Mouse (Mus musculus): ENCODE measurements around the gene B830017H08Rik. TPM values are rescaled to one million over a fixed set of nuclear protein-coding genes. Genes with fewer than 3 reads are reported as not detected.
A peak's percentile ranks its signal among the peaks of the same experiment; 100 is the strongest.

B830017H08Rik gene
- polyA plus RNA-seq, 1 experiment from 2014 or later: not detected

DNA sequence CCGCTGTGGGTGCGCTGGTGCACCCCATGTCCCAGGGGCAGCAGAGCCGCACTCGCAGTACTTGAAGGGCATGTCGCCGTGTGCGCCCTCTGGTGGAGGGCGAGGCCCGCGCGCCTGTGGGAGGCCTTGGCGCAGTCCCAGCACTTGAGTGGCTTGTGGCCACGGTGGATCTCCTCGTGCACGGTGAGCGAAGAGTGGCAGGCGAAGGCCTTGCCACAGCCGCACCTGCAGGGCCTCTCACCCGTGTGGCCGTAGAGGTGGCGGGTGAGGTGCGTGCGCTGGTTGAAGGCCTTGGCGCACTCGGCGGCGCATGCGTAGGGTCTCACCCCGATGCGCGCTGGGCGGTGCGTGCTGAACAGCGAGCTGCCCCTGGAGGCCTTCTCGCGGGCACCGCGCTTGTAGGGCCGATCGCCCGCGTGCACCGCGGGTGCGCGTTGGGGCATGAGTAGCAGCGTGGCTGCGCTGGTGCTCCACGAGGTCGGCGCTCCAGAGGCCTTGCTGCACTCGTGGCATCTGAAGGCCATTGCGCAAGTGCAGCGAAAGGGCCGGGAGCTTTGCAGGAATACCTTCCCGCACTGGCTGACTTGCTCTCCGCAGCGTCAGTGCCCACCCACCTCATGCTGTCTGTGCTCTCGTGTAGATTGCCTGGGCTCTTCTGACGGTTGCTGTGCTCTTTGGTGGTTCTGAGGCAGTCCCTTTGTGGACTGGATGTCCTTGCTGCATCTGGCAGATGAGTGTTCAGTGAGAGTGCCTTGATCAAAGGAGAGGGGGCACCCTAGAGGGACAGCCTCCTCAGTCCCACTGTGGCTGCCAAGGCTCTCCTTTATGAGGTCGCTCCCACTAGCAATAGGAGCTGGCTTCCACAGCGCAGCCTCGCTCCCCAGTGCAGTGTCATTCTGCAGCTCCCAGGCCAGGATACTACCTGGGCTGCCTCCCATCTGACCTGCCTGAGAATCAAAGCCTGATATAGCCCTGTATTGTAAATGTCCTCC lies 17.2 kb upstream of the B830017H08Rik start:
- H3K27ac ChIP-seq (ENCODE audit: low read depth, low read length): no peak overlapping the region
- peaks cover 13% of the 10 kb centered on the region; the same call in 1 of the 2 replicates for H3K27me3 ChIP-seq (replicated peaks; ENCODE audit: control insufficient read depth, insufficient read depth, low read length)
- WGBS: 3% methylated on average over 63 of the region's 63 CpGs
- H3K36me3 ChIP-seq (ENCODE audit: control insufficient read depth, insufficient read depth): no peaks in the 10 kb centered on the region
- peak overlapping the region; percentile 41; the same call in 1 of the 2 replicates for H3K9ac ChIP-seq (ENCODE audit: low read depth, low read length)
- peak overlapping the region; percentile 39 for H3K4me3 ChIP-seq (ENCODE audit: low read depth, low read length)
- peak; percentile 96 for TF ChIP-seq CTCF (IDR thresholded peaks at IDR 0.05; ENCODE audit: low read depth)
- ATAC-seq: peak; percentile 78
- peak overlapping the region; percentile 79 for H3K4me2 ChIP-seq (replicated peaks; ENCODE audit: low read depth)
- no peaks in the 10 kb centered on the region for H3K9me3 ChIP-seq (ENCODE audit: control insufficient read depth)
- H3K4me1 ChIP-seq (replicated peaks; ENCODE audit: control insufficient read depth, insufficient read depth, low read length): no peaks in the 10 kb centered on the region; the same call in 1 of the 2 replicates

- no peaks in the 10 kb centered on the region for H3K36me3 ChIP-seq (ENCODE audit: control insufficient read depth, insufficient read depth)
- WGBS: 93% methylated on average over 8 of the region's 8 CpGs
- no peak for ATAC-seq
- no peaks in the 10 kb centered on the region for H3K9me3 ChIP-seq (ENCODE audit: control insufficient read depth)
- no peak overlapping the region for H3K4me3 ChIP-seq (ENCODE audit: low read depth, low read length)
- H3K4me2 ChIP-seq (replicated peaks; ENCODE audit: low read depth): no peak overlapping the region
- H3K4me1 ChIP-seq (replicated peaks; ENCODE audit: control insufficient read depth, insufficient read depth, low read length): no peaks in the 10 kb centered on the region; the same call in 1 of the 2 replicates
- H3K9ac ChIP-seq (ENCODE audit: low read depth, low read length): no peak overlapping the region
- TF ChIP-seq CTCF (IDR thresholded peaks at IDR 0.05; ENCODE audit: low read depth): no peak
- peaks cover 10% of the 10 kb centered on the region; the same call in 1 of the 2 replicates for H3K27me3 ChIP-seq (replicated peaks; ENCODE audit: control insufficient read depth, insufficient read depth, low read length)
- no peak overlapping the region for H3K27ac ChIP-seq (ENCODE audit: low read depth, low read length)
Measured at GRCm38 (mm10) chr16:17816528-17816927, 16.4 kb upstream of the B830017H08Rik start.

- H3K9ac ChIP-seq (ENCODE audit: low read depth, low read length): no peak overlapping the region
- no peak for TF ChIP-seq CTCF (IDR thresholded peaks at IDR 0.05; ENCODE audit: low read depth)
- no peak for ATAC-seq
Measured at GRCm38 (mm10) chr16:17826500-17826899, 6.4 kb upstream of the B830017H08Rik start.

DNA sequence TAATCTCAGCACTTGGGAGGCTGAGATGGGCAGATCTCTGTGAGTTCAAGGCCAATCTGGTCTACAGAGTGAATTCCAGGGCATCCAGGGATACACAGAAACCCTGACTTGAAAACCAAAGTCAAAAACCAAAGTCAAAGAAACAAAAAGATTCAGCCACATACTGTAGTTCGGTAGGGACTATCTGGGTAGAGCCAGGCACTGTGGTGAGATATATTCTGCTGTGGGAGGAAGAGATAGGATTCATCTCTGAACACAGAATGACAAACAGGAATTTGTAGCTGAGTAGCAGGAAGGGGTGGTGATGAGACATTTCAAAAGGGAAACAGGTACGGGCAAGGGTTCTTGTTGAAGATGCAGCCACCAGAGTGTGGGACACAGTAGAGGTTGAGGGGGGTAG lies 4.7 kb upstream of the B830017H08Rik start:
- no peak overlapping the region for H3K27ac ChIP-seq (ENCODE audit: low read depth, low read length)
- no peak for TF ChIP-seq CTCF (IDR thresholded peaks at IDR 0.05; ENCODE audit: low read depth)
- no peak overlapping the region for H3K4me3 ChIP-seq (ENCODE audit: low read depth, low read length)
- no peaks in the 10 kb centered on the region for H3K36me3 ChIP-seq (ENCODE audit: control insufficient read depth, insufficient read depth)
- no peak overlapping the region for H3K4me2 ChIP-seq (replicated peaks; ENCODE audit: low read depth)
- peaks cover 32% of the 10 kb centered on the region for H3K27me3 ChIP-seq (replicated peaks; ENCODE audit: control insufficient read depth, insufficient read depth, low read length)
- H3K9ac ChIP-seq (ENCODE audit: low read depth, low read length): no peak overlapping the region
- 0 out of 2 replicates have a peak, but pooled peaks cover 3% of the 10 kb centered on the region for H3K4me1 ChIP-seq (replicated peaks; ENCODE audit: control insufficient read depth, insufficient read depth, low read length)
- ATAC-seq: no peak
- 78% methylated on average over 2 of the region's 2 CpGs for WGBS
- no peaks in the 10 kb centered on the region for H3K9me3 ChIP-seq (ENCODE audit: control insufficient read depth)

More at GRCm38 (mm10) chr16:17826500-17826899, 6.4 kb upstream of the B830017H08Rik start:
- Histone ChIP-seq H3K27ac (ENCODE audit: low read depth, low read length) (no peak overlapping the region), H3K27me3 (replicated peaks; ENCODE audit: control insufficient read depth, insufficient read depth, low read length) (peaks cover 15% of the 10 kb centered on the region), H3K4me2 (replicated peaks; ENCODE audit: low read depth) (no peak overlapping the region), H3K4me3 (ENCODE audit: low read depth, low read length) (no peak overlapping the region), H3K4me1 (replicated peaks; ENCODE audit: control insufficient read depth, insufficient read depth, low read length) (no peaks in the 10 kb centered on the region), H3K36me3 (ENCODE audit: control insufficient read depth, insufficient read depth) (no peaks in the 10 kb centered on the region), H3K9me3 (ENCODE audit: control insufficient read depth) (no peaks in the 10 kb centered on the region)
- 77% methylated on average over 2 of the region's 2 CpGs for WGBS

DNA sequence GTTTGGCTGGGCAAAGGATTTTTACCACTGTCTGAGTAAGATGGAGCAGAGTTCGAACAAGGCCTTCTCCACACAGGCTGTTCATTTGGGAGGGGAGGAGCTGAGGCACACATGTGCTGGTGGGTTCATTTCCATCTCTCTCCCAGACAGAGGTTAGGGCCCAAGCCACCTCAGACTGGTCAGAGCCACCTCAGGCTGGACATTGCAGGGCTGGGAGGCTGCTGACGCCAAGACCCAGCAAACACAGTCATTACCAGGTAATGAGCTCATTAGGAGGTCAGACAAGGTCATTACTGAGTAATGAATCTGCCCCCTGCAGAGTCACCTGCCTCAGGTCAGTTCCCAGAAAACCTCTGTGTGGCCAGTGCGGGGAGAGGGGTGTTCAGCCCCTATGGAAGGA lies 4.1 kb upstream of the B830017H08Rik start:
- Histone ChIP-seq H3K27me3 (replicated peaks; ENCODE audit: control insufficient read depth, insufficient read depth, low read length) (peaks cover 38% of the 10 kb centered on the region), H3K4me2 (replicated peaks; ENCODE audit: low read depth) (no peak overlapping the region), H3K9ac (ENCODE audit: low read depth, low read length) (no peak overlapping the region), H3K4me3 (ENCODE audit: low read depth, low read length) (no peak overlapping the region), H3K9me3 (ENCODE audit: control insufficient read depth) (no peaks in the 10 kb centered on the region), H3K27ac (ENCODE audit: low read depth, low read length) (no peak overlapping the region), H3K4me1 (replicated peaks; ENCODE audit: control insufficient read depth, insufficient read depth, low read length) (0 out of 2 replicates have a peak, but pooled peaks cover 4% of the 10 kb centered on the region), H3K36me3 (ENCODE audit: control insufficient read depth, insufficient read depth) (no peaks in the 10 kb centered on the region)
- ATAC-seq: no peak
- 84% methylated on average over 3 of the region's 3 CpGs for WGBS
- TF ChIP-seq CTCF (IDR thresholded peaks at IDR 0.05; ENCODE audit: low read depth): no peak

GRCm38 (mm10) chr16:17830385-17831178 lies 2.3 kb upstream of the B830017H08Rik start:
- H3K4me2 ChIP-seq (replicated peaks; ENCODE audit: low read depth): no peak overlapping the region
- H3K9me3 ChIP-seq (ENCODE audit: control insufficient read depth): no peaks in the 10 kb centered on the region
- 74% methylated on average over 10 of the region's 10 CpGs for WGBS
- H3K9ac ChIP-seq (ENCODE audit: low read depth, low read length): no peak overlapping the region
- peaks cover 56% of the 10 kb centered on the region for H3K27me3 ChIP-seq (replicated peaks; ENCODE audit: control insufficient read depth, insufficient read depth, low read length)
- no peak overlapping the region for H3K4me3 ChIP-seq (ENCODE audit: low read depth, low read length)
- H3K36me3 ChIP-seq (ENCODE audit: control insufficient read depth, insufficient read depth): no peaks in the 10 kb centered on the region
- no peak overlapping the region for H3K27ac ChIP-seq (ENCODE audit: low read depth, low read length)
- no peak for TF ChIP-seq CTCF (IDR thresholded peaks at IDR 0.05; ENCODE audit: low read depth)
- no peak for ATAC-seq
- 0 out of 2 replicates have a peak, but pooled peaks cover 4% of the 10 kb centered on the region for H3K4me1 ChIP-seq (replicated peaks; ENCODE audit: control insufficient read depth, insufficient read depth, low read length)

Measured in intestine, postnatal 0 days (tissue).